Mouse (Mus musculus) lung, embryonic 14.5 days (tissue): Measurements from ENCODE around the gene Sprr4. TPM values are rescaled to one million over a fixed set of nuclear protein-coding genes. Genes with fewer than 3 reads are reported as not detected.
"Not testable (repeated sequence)": the region's sequence is repeated elsewhere in the genome, so short reads cannot be mapped to it uniquely, and the experiment has no call there.

Source experiments
- ATAC-seq: fragments of 200-750 bp; cut with Nextera tagmentation; 2 replicates; pipeline ENCODE4 v1.8.0; 2017; ENCODE audit warnings: mild to moderate bottlenecking, moderate TSS enrichment, moderate library complexity; ENCODE audit not compliant: insufficient read depth
- DNase-seq: peaks from one replicate; pipeline ENCODE4 v3.0.0-alpha.2; 2015
- H3K27ac ChIP-seq: fragments of 300-500 bp; sonication (generic); 2 replicates; pipeline ENCODE4 v1.5.1; 2014; ENCODE audit warnings: low read depth, mild to moderate bottlenecking, moderate library complexity
- H3K27me3 ChIP-seq: fragments of 300-500 bp; sonication (generic); 2 replicates; pipeline ENCODE4 v1.6.1; 2014; ENCODE audit warnings: low read length, control low read depth; ENCODE audit not compliant: insufficient read depth
- H3K36me3 ChIP-seq: fragments of 300-500 bp; sonication (generic); 2 replicates; pipeline ENCODE4 v1.6.1; 2014; ENCODE audit warnings: control low read depth; ENCODE audit not compliant: insufficient read depth
- H3K4me1 ChIP-seq: fragments of 300-500 bp; sonication (generic); 2 replicates; pipeline ENCODE4 v1.6.1; 2014; ENCODE audit warnings: antibody characterized with exemption, control low read depth; ENCODE audit not compliant: insufficient read depth
- H3K4me2 ChIP-seq: fragments of 300-500 bp; sonication (generic); 2 replicates; pipeline ENCODE4 v1.6.1; 2014; ENCODE audit warnings: mild to moderate bottlenecking
- H3K4me3 ChIP-seq: fragments of 300-500 bp; sonication (generic); 2 replicates; pipeline ENCODE4 v1.5.1; 2014; ENCODE audit warnings: low read depth, low read length
- H3K9ac ChIP-seq: fragments of 300-500 bp; sonication (generic); 2 replicates; pipeline ENCODE4 v1.6.1; 2014
- H3K9me3 ChIP-seq: fragments of 300-500 bp; sonication (generic); 2 replicates; pipeline ENCODE4 v1.6.1; 2016; ENCODE audit warnings: low read depth, low read length, control low read depth
- CTCF ChIP-seq: IDR thresholded peaks from 2 replicates; pipeline ENCODE4 v1.5.1; 2016; ENCODE audit warnings: antibody characterized with exemption, low read depth
- WGBS: fragments of 180-500 bp; shearing (Covaris S2); extraction: QIAGEN DNeasy Blood & Tissue Kit; methylation state at CpG from one replicate; pipeline ENCODE4 v1.1.7; 2014; 5-methylcytosine and 5-hydroxymethylcytosine counted together
- polyA plus RNA-seq: library from polyadenylated mRNA; unstranded; fragments of >200 nt; fragmentation: Nextera tagmentation; extraction: Ambion mirVana; gene quantifications from 2 replicates; pipeline ENCODE4 v1.2.1, GENCODE M21; 2014

Gene Sprr4
- polyA plus RNA-seq, 1 experiment from 2014 or later: not detected

DNA sequence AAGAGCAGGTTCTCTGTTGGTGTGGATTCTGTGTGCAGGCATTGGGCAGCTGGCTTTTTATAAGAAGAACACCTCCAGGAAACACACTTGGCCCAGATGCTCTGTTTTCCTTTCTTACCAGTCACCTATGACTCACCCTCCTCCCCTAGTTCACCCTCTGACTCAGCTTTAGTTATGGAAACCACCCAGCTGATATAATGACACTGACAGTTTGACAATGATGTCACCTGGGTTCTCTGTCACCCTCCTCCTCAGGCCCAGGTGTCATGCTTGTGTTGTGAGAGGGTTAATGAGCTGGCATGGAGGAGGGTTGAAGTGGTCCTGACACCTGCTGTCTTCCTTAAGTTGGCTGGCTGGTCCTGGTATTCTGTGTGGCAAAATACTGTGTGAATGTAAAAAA is 14.4 kb downstream of the Sprr4 start, which contains the start of gene Sprr1a:
Gene Sprr1a (minus strand): TSS at position 33 of the 400 bp plus-strand sequence.
- Histone ChIP-seq H3K27ac (no peak within 1 kb of the TSS; the same call in 1 of the 2 replicates), H3K4me2 (no peak within 1 kb of the TSS), H3K4me1 (no peaks in the 10 kb centered on the region), H3K9me3 (no peaks in the 10 kb centered on the region), H3K4me3 (no peak within 1 kb of the TSS), H3K36me3 (no peaks in the 10 kb centered on the region), H3K9ac (no peak within 1 kb of the TSS), H3K27me3 (no peaks in the 10 kb centered on the region)
- DNase-seq: no peak
- no peak for ATAC-seq
- TF ChIP-seq CTCF: no peak

DNA sequence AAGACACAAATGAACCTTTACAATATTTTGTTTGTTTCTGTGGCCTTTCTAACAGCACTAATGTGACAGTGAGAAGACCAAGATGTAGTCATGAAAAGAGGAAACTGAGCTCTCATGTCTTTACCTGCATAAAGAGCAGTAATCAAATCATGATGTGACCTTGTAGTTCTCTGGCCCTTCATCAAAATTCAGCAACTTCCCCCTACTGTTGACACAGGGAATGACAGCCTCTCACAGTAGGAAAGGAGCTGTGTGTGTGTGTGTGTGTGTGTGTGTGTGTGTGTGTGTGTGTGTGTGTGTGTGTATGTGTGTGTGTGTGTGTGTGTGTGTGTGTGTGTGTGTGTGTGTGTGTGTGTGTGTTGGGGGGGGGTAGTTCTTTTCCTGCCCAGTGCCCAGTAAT is 19.0 kb downstream of the Sprr4 start:
- not testable (repeated sequence) for H3K27ac ChIP-seq, H3K36me3 ChIP-seq, H3K27me3 ChIP-seq, ATAC-seq, H3K4me2 ChIP-seq, DNase-seq, H3K4me3 ChIP-seq, H3K9me3 ChIP-seq, H3K4me1 ChIP-seq, H3K9ac ChIP-seq
- peak; percentile 47 for TF ChIP-seq CTCF

- Histone ChIP-seq H3K9me3 (no peaks in the 10 kb centered on the region), H3K9ac (no peak overlapping the region), H3K27ac (no peak overlapping the region), H3K4me2 (no peak overlapping the region), H3K4me3 (no peak overlapping the region), H3K36me3 (no peaks in the 10 kb centered on the region), H3K4me1 (no peaks in the 10 kb centered on the region), H3K27me3 (no peaks in the 10 kb centered on the region)
- TF ChIP-seq CTCF: no peak
- no peak for ATAC-seq
- DNase-seq: no peak
- 76% methylated on average over 2 of the region's 2 CpGs for WGBS
These were observed 30.2 kb downstream of the Sprr4 start for GRCm38 (mm10) chr3:92470111-92470510.

DNA sequence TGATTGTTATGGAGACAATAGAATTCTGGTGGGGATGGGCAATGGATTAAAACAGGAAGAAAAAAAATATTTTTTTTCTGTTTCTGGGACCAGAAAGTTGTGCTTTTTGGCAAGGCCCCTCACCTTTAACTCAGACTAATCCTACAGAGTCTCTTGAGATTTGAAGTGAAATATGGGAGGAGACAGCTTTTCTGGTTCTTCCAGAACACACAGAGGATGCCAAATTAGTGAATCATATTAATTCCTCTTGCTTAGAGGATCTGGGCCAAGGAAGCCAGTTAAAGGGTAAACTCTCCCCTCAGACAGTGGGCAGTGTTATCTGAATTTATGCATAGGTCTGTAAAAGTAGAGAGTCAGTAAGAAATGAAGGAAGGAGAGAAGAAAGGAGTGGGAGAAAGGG is 32.9 kb downstream of the Sprr4 start:
- ATAC-seq (no peak), DNase-seq (no peak)
- H3K36me3 ChIP-seq: no peaks in the 10 kb centered on the region
- no peak overlapping the region for H3K4me3 ChIP-seq
- no peaks in the 10 kb centered on the region for H3K9me3 ChIP-seq
- TF ChIP-seq CTCF: no peak
- no peaks in the 10 kb centered on the region for H3K27me3 ChIP-seq
- H3K4me1 ChIP-seq: no peaks in the 10 kb centered on the region
- no peak overlapping the region for H3K27ac ChIP-seq
- H3K4me2 ChIP-seq: no peak overlapping the region
- no peak overlapping the region for H3K9ac ChIP-seq

DNA sequence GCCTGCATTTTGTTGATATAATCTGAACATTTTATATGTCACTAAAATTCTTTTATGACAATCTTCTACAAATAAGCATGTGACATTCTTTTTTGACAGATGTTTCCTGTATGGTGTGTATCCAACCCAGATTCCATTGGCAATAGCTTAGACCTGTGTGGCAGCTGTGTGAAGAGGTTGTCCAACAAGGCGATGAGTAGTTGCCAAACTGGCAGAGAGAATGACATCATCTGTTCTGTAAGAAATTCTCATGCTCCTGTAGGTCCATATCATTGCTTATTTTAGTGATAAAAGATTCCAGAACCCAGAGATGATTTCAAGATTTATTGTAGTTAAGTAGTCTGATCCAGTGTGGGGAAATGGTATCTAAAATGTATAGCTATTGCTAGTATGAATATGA is 33.7 kb downstream of the Sprr4 start:
- no peak overlapping the region for H3K9ac ChIP-seq
- H3K36me3 ChIP-seq: no peaks in the 10 kb centered on the region
- no peaks in the 10 kb centered on the region for H3K27me3 ChIP-seq
- no peak for ATAC-seq
- H3K4me2 ChIP-seq: no peak overlapping the region
- no peak overlapping the region for H3K27ac ChIP-seq
- no peak overlapping the region for H3K4me3 ChIP-seq
- 45% methylated on average over 1 of the region's 1 CpGs for WGBS
- no peak for DNase-seq
- H3K4me1 ChIP-seq: no peaks in the 10 kb centered on the region
- no peak for TF ChIP-seq CTCF
- H3K9me3 ChIP-seq: no peaks in the 10 kb centered on the region

- Histone ChIP-seq H3K4me1 (no peaks in the 10 kb centered on the region), H3K27ac (no peak within 1 kb of the TSS), H3K4me3 (no peak within 1 kb of the TSS), H3K4me2 (no peak within 1 kb of the TSS), H3K36me3 (no peaks in the 10 kb centered on the region), H3K9ac (no peak within 1 kb of the TSS), H3K27me3 (no peaks in the 10 kb centered on the region), H3K9me3 (no peaks in the 10 kb centered on the region)
- ATAC-seq (no peak), DNase-seq (no peak)
- no peak for TF ChIP-seq CTCF
- 61% methylated on average over 2 of the region's 2 CpGs for WGBS
These were observed 41.7 kb downstream of the Sprr4 start, which contains the start of gene Sprr3 for GRCm38 (mm10) chr3:92458620-92459019. Gene Sprr3 (minus strand): TSS chr3:92458720.

DNA sequence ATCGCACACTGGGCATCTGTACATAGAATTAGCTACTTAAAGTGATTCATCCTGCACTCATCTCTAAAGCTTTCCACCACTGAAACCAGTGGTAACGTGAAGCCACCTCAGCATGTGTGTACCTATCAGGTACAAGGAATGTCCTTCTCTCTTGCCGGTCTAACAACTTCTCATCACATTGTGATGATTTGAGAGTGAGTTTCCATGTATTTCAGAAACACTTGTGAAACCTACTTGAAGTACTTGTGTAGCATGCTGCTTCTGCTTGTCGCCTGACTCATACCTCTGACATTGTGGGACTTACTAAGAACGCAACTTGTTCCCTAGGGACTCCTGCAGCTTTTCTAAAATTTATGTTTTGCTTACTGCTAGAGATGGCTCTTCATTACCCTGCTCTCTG is 45.1 kb downstream of the Sprr4 start:
- no peaks in the 10 kb centered on the region for H3K9me3 ChIP-seq
- ATAC-seq: no peak
- H3K4me1 ChIP-seq: no peaks in the 10 kb centered on the region
- no peak for TF ChIP-seq CTCF
- H3K27ac ChIP-seq: no peak overlapping the region
- H3K4me3 ChIP-seq: no peak overlapping the region
- no peak overlapping the region for H3K4me2 ChIP-seq
- no peak for DNase-seq
- H3K9ac ChIP-seq: no peak overlapping the region
- H3K27me3 ChIP-seq: no peaks in the 10 kb centered on the region
- no peaks in the 10 kb centered on the region for H3K36me3 ChIP-seq
- 64% methylated on average over 5 of the region's 5 CpGs for WGBS

Other genes with a start within 250 kb of the Sprr4 start
- not detected in 2 replicates for gene Sprr2a3, start 215.1 kb downstream of the Sprr4 start, polyA plus RNA-seq
- gene Sprr2b, start 183.9 kb downstream of the Sprr4 start, polyA plus RNA-seq: not detected in 2 replicates
- gene Sprr2d, start 161.4 kb downstream of the Sprr4 start, polyA plus RNA-seq: not detected in 2 replicates
- gene Sprr2e, start 148.3 kb downstream of the Sprr4 start, polyA plus RNA-seq: not detected in 2 replicates
- gene Sprr2f, start 135.3 kb downstream of the Sprr4 start, polyA plus RNA-seq: not detected in 2 replicates
- gene Sprr2h, start 114.8 kb downstream of the Sprr4 start, polyA plus RNA-seq: not detected in 2 replicates
- not detected in 2 replicates for gene Sprr2i, start 92.5 kb downstream of the Sprr4 start, polyA plus RNA-seq
- gene Sprr2j-ps, start 82.4 kb downstream of the Sprr4 start, polyA plus RNA-seq: not detected in 2 replicates
- gene Gm9774, start 71.1 kb downstream of the Sprr4 start, polyA plus RNA-seq: 7.7 and 7.9 TPM in 2 replicates
- not detected in 2 replicates for gene Sprr2k, start 67.9 kb downstream of the Sprr4 start, polyA plus RNA-seq
- not detected in 2 replicates for gene Sprr1b, start 61.7 kb downstream of the Sprr4 start, polyA plus RNA-seq
- not detected in 2 replicates for gene Sprr3, start 41.8 kb downstream of the Sprr4 start, polyA plus RNA-seq
- gene Sprr1a, start 14.6 kb downstream of the Sprr4 start, polyA plus RNA-seq: not detected in 2 replicates
- not detected in 2 replicates for gene 2310046K23Rik, start 34.0 kb upstream of the Sprr4 start, polyA plus RNA-seq
- gene Ivl, start 73.2 kb upstream of the Sprr4 start, polyA plus RNA-seq: 0.18 TPM in 1 of 2 replicates, not detected in the other
- not detected in 2 replicates for gene Smcp, start 88.5 kb upstream of the Sprr4 start, polyA plus RNA-seq
- gene 2210017I01Rik, start 107.0 kb upstream of the Sprr4 start, polyA plus RNA-seq: not detected in 2 replicates
- gene Lce6a, start 121.2 kb upstream of the Sprr4 start, polyA plus RNA-seq: not detected in 2 replicates
- not detected in 2 replicates for gene Lce1a1, start 147.8 kb upstream of the Sprr4 start, polyA plus RNA-seq
- not detected in 2 replicates for gene Lce1b, start 156.4 kb upstream of the Sprr4 start, polyA plus RNA-seq
- gene Lce1a2, start 169.8 kb upstream of the Sprr4 start, polyA plus RNA-seq: not detected in 2 replicates
- gene Lce1c, start 178.8 kb upstream of the Sprr4 start, polyA plus RNA-seq: not detected in 2 replicates
- not detected in 2 replicates for gene Lce1d, start 186.7 kb upstream of the Sprr4 start, polyA plus RNA-seq
- not detected in 2 replicates for gene Lce1e, start 208.6 kb upstream of the Sprr4 start, polyA plus RNA-seq
- not detected in 2 replicates for gene Lce1f, start 219.9 kb upstream of the Sprr4 start, polyA plus RNA-seq
- not detected in 2 replicates for gene Gm38119, start 238.6 kb upstream of the Sprr4 start, polyA plus RNA-seq